Mouse (Mus musculus) erythroblast, adult 5-6 weeks (primary cell): ENCODE measurements at regions not wholly inside any gene's neighbourhood (a gene's known extent, or its start where the extent isn't known, plus 50 kb on each side); places are given as distances from the start of the nearest gene placed in this dataset.

Experiments
- ATAC-seq: replicated peaks from 2 replicates; pipeline ENCODE4 v1.8.0; 2016; ENCODE audit warnings: moderate number of reproducible peaks, mild to moderate bottlenecking, moderate TSS enrichment, inconsistent platforms; ENCODE audit not compliant: poor library complexity, low FRiP score, severe bottlenecking

GRCm38 (mm10) chr6:117326835-117327775 is 158.8 kb downstream of the Cxcl12 start:
- ATAC-seq = no peak

- ATAC-seq = no peak
Observed at GRCm38 (mm10) chr6:117329164-117329939, 161.0 kb downstream of the Cxcl12 start.

GRCm38 (mm10) chr6:117330198-117330597 is 161.9 kb downstream of the Cxcl12 start:
- no peak for ATAC-seq

DNA sequence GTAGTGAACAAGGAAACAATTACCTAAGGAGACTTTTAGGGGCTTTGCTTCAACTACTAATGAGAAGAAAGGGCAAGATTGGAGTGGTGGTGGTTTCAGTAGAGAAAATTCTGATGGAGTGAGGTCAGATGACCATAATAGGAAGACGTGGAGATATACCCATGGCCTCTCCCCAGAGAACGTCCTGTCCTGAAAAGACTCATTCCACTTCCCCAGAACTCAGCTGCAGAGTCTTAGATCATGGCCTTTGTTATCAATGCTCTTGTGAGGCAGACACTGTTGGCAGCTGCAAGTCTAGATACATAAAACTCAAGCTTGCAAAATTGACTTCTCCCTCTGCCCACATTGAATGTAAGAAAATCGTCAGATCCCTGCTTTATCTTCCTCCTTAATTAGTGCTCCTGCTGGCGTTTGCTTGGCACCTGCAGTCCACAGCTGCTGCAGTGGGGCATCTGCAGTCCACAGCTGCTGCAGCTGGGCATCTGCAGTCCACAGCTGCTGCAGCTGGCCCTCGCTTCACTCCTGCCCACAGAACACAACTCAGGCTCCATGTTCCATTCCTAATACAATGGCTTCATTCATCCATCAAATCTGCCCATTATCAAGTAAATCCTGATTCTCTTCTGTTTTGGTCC is 162.5 kb downstream of the Cxcl12 start:
- no peak for ATAC-seq

DNA sequence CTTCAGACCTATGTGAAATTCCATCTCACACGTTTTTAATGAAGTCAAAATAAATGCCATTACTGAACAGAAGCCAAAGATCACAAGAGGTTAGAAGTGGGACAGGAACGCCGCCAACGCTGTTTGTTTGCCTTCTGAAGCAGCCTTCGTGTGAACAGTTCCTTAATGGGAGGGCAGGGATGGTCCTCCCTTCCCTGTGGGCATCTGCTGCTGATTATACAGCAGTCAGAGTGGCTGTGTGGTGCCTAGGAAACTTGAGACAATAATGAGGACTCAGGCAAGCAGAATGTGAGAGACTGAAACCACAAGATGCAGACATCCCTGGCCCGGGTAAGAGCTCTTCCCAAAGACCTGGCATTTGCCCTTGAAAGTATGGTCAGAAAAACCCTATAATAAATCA is 164.3 kb downstream of the Cxcl12 start:
- no peak for ATAC-seq

- ATAC-seq = no peak
Observed at GRCm38 (mm10) chr6:117342123-117342522, 173.8 kb downstream of the Cxcl12 start.

DNA sequence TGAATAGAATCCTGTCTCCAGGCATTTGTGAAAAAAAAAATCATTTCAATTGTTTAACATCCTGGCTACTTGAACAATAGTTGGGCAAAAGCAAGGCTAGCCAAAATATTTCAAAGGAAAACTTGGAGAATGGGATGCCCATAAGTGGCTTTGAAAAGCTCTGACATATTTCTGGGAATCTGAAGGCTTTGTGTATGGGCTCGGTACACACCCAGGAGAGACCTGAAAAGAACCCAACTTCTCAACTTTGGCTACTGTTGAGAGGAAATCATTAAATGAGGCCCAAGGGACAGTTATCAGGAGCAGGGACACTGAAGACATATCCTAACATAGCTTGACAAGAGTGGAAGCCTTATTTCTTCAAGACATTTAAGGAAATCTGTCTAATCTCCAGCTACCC is 179.0 kb downstream of the Cxcl12 start:
- no peak for ATAC-seq

GRCm38 (mm10) chr6:117351846-117352245 is 183.5 kb downstream of the Cxcl12 start:
- no peak for ATAC-seq

DNA sequence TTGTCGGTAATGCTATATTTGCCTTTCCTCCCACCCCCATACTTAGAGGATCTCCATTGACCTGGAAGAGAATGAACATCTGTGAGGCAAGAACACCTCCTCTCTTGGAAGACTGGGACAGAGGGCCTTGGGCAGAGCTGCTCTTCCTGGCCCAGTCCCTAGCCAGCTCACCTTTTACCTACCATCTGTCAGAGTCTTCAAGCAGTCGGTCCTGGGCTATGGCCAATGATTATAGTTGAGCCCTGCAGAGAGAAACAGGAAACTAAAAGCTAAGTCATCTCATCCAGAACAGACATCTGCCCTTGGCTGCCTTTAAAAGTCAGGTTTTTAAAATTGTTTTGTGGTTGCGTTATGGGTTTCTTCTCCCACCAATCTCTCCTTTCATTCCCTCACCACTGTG is 184.8 kb downstream of the Cxcl12 start:
- ATAC-seq = no peak

- no peak for ATAC-seq
Observed at GRCm38 (mm10) chr6:117356101-117356500, 187.8 kb downstream of the Cxcl12 start.

GRCm38 (mm10) chr6:117359401-117359800 is 191.1 kb downstream of the Cxcl12 start:
- ATAC-seq = no peak

DNA sequence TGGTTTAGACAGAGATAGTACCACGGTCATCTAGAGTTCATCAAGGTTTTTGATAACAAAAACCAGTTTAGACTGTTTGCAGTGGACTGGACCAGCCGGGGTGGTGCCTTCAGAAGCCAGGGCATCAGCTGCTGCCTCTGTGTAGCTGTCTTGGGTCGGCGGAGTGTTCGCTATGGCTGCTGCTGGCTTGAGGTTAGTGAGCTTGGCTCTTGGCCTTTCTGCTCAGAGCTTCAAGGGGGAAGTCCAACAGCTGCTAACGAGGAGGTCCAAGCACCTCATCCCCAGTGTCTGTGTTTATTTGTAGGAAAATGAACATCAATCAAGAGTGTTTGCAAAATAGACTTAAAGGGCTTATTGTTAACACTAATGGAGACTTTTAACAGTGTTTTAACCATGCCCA is 198.2 kb downstream of the Cxcl12 start:
- no peak for ATAC-seq

DNA sequence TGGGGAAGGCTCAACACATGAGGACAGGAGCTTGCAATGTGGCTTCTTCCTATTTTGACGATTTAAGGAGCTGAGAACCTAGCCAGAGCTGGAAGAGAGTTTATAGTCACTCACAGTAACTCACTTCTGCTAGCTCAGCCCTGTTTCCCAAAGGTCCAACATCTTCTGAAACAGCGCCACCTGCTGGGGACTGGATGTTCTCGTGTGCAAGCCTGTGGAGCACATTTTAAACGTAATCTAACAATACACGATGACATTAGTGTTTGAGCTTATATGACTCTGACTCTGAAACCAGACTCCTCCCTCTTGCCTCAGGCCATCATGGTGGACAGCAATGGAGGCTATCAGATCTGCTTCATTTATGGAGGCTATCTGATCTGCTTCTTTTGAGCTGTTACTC is 207.7 kb downstream of the Cxcl12 start:
- no peak for ATAC-seq

DNA sequence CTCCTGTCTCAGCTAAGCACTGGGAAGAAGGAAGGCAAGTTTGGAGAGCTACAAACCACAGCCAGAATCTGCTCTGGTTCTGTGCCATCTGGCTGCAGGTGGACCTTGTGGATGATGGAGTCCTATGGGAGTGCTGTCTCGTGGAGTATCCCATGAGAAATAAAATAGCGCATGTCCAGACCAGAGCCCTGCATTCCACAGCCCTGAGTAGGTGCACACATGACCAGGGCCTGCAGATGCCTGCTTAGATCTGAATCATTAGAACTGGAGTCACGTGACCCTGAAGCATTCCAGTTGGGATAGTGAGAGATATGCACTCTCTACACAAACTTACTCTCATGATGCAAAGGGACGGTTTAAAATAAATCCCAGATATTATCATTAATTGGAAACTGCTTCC is 211.6 kb downstream of the Cxcl12 start:
- no peak for ATAC-seq

DNA sequence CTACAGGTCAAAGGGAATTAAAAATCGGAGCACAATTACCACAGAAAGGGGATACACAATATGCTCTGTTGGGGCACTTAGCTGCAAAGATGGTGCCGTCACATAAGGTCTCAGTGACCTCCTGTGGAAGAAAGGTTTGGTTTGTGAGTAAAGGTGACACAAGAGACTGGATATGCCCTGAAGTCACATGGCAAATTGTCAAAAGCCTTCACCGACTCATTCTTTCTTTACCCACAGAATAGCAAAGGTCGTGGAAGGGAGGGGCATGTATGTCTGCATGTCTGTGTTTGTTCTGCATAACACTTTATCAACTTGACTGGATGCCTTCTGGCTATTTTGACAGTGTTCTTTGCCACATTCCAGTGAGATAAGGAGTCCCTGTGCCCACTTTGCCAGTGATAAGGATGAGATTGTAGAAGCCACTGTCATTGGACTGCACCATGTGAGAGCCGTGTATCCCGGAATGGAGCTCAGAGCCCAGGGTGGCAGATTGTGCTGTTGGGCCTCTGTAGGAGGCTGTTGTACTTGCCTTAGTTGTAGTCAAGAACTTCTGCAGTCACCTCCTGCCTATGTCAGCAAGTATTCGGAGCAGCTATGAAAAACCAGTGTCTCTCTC is 222.0 kb downstream of the Cxcl12 start:
- ATAC-seq = no peak

- ATAC-seq = no peak
Observed at GRCm38 (mm10) chr6:117393480-117393879, 225.1 kb downstream of the Cxcl12 start.

- no peak for ATAC-seq
Observed at GRCm38 (mm10) chr6:117405589-117406311, 237.4 kb downstream of the Cxcl12 start.

GRCm38 (mm10) chr6:117406312-117406595 is 237.9 kb downstream of the Cxcl12 start:
- ATAC-seq = no peak

DNA sequence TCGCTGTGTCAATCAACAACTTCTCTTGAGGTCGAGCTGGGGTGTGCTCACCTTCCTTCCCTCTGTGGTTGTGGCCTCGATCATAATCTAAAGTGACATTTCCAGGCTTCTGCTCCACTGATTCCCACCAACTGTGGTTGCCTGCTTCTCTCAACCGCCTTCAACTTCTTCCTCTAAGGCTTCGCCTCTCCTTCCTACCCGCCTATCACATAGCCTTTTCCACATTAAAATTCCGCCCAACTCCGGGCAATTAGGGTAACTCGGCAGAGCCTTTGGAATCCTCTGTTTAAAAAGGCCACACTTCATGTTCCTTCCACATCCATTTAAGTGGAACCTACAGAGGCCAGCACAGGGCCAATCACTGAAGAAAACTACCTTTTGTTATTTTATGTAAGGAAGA is 238.4 kb downstream of the Cxcl12 start:
- ATAC-seq = no peak
